Mouse (Mus musculus): ENCODE measurements around the gene Aldh3b2.

Gene Aldh3b2

GRCm38 (mm10) chr19:3972229-3972628 lies at the start of gene Aldh3b2:
TSS of gene Aldh3b2 (plus strand) at chr19:3972328.
- no peak for DNase-seq (ENCODE audit: low read depth, low spot score)

GRCm38 (mm10) chr19:3922661-3923371 lies 49.3 kb upstream of the Aldh3b2 start:
- no peak for DNase-seq (ENCODE audit: low read depth, low spot score)

GRCm38 (mm10) chr19:3923586-3923985 lies 48.5 kb upstream of the Aldh3b2 start:
- no peak for DNase-seq (ENCODE audit: low read depth, low spot score)

GRCm38 (mm10) chr19:3924190-3924589 lies 47.9 kb upstream of the Aldh3b2 start:
- no peak for DNase-seq (ENCODE audit: low read depth, low spot score)

- no peak for DNase-seq (ENCODE audit: low read depth, low spot score)
Observed at GRCm38 (mm10) chr19:3924868-3925267, 47.3 kb upstream of the Aldh3b2 start.

GRCm38 (mm10) chr19:3925859-3926258 lies 46.3 kb upstream of the Aldh3b2 start:
- no peak for DNase-seq (ENCODE audit: low read depth, low spot score)

GRCm38 (mm10) chr19:3926279-3926678 lies 45.8 kb upstream of the Aldh3b2 start:
- no peak for DNase-seq (ENCODE audit: low read depth, low spot score)

GRCm38 (mm10) chr19:3926685-3927084 lies 45.4 kb upstream of the Aldh3b2 start:
- DNase-seq (ENCODE audit: low read depth, low spot score), result no peak

- DNase-seq (ENCODE audit: low read depth, low spot score), result no peak
Observed at GRCm38 (mm10) chr19:3927989-3928388, 44.1 kb upstream of the Aldh3b2 start.

- no peak for DNase-seq (ENCODE audit: low read depth, low spot score)
Observed at GRCm38 (mm10) chr19:3928779-3929178, 43.3 kb upstream of the Aldh3b2 start.

- DNase-seq (ENCODE audit: low read depth, low spot score), result no peak
Observed at GRCm38 (mm10) chr19:3929211-3929941, 42.8 kb upstream of the Aldh3b2 start, which contains the start of gene Aldh3b1. TSS of gene Aldh3b1 (minus strand) at chr19:3929808.

GRCm38 (mm10) chr19:3930262-3931057 lies 41.7 kb upstream of the Aldh3b2 start:
- DNase-seq (ENCODE audit: low read depth, low spot score), result no peak

- no peak for DNase-seq (ENCODE audit: low read depth, low spot score)
Observed at GRCm38 (mm10) chr19:3931716-3932115, 40.4 kb upstream of the Aldh3b2 start.

- peak; percentile 77 for DNase-seq (ENCODE audit: low read depth, low spot score)
Observed at GRCm38 (mm10) chr19:3935032-3935895, 36.9 kb upstream of the Aldh3b2 start, which contains the start of gene Unc93b1. TSS of gene Unc93b1 (plus strand) at chr19:3935186.

- DNase-seq (ENCODE audit: low read depth, low spot score), result peak; percentile 66
Observed at GRCm38 (mm10) chr19:3935896-3936850, 36.0 kb upstream of the Aldh3b2 start.

GRCm38 (mm10) chr19:3942315-3942714 lies 29.8 kb upstream of the Aldh3b2 start:
- DNase-seq (ENCODE audit: low read depth, low spot score), result no peak

GRCm38 (mm10) chr19:3942986-3943735 lies 29.0 kb upstream of the Aldh3b2 start:
- peak; percentile 80 for DNase-seq (ENCODE audit: low read depth, low spot score)

GRCm38 (mm10) chr19:3945872-3946564 lies 26.1 kb upstream of the Aldh3b2 start:
- DNase-seq (ENCODE audit: low read depth, low spot score), result peak; percentile 75

- DNase-seq (ENCODE audit: low read depth, low spot score), result peak; percentile 81
Observed at GRCm38 (mm10) chr19:3946715-3947114, 25.4 kb upstream of the Aldh3b2 start.

All from CD4-positive, CD25-positive, alpha-beta regulatory T cell, adult 2 months (primary cell).